Mouse (Mus musculus): Measurements from ENCODE around the gene Opa3. TPM values are rescaled to one million over a fixed set of nuclear protein-coding genes. Genes with fewer than 3 reads are reported as not detected.

Opa3 gene
- polyA plus RNA-seq, 1 experiment from 2014 or later = 38.0 TPM

DNA sequence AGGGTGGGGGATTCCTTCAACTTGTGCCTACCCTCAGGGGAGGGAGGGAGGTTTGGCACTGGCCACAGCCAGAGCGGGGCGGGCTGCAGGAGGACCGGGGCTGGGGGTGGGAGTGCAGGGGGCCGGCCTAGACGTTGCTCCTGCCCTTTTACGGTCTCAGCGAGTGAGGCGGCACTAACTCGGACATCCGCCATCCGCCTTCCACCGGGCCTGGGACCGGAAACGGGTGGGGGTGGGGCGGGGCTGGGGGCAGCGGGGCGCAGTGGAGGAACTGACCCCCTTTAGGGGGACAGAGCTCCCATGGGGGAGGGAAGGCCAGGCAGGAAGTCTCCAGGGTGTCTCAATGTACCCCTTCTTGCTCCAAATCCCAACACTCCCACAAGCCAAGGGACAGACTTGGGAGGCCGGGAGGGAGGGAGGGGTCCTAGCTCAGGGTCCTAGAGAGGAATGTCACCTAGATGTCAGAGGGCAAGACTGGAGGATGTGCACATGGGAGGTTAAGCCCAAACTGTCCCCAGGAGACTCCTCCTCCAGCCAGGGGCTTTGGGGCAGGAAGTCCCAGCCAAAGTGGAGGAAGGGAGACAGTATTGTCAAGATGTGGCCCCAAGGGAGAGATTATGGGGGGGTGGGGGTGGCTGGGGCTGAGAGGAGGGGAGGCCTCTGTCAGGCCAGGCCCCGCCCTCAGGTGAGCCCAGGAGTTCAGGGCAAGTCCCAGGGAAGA is 41.7 kb downstream of the Opa3 start:
- H3K36me3 ChIP-seq (ENCODE audit: insufficient read depth) = peaks cover 25% of the 10 kb centered on the region
- H3K9ac ChIP-seq = peak overlapping the region; percentile 88
- TF ChIP-seq CTCF (IDR thresholded peaks at IDR 0.05; ENCODE audit: low read depth) = no peak
- H3K4me3 ChIP-seq (ENCODE audit: low read depth, low read length) = peak overlapping the region; percentile 99
- WGBS = under 1% methylated on average over 19 of the region's 19 CpGs
- H3K9me3 ChIP-seq (ENCODE audit: low read depth, low read length) = no peaks in the 10 kb centered on the region
- H3K27me3 ChIP-seq (ENCODE audit: insufficient read depth, low read length) = no peaks in the 10 kb centered on the region
- peak overlapping the region; percentile 74 for H3K4me2 ChIP-seq
- H3K27ac ChIP-seq (ENCODE audit: low read depth) = peak overlapping the region; percentile 94
- 0 out of 2 replicates have a peak, but pooled peaks cover 9% of the 10 kb centered on the region for H3K4me1 ChIP-seq (ENCODE audit: insufficient read depth)
- ATAC-seq (ENCODE audit: insufficient read depth) (peak; percentile 75), DNase-seq (peak; percentile 86)

DNA sequence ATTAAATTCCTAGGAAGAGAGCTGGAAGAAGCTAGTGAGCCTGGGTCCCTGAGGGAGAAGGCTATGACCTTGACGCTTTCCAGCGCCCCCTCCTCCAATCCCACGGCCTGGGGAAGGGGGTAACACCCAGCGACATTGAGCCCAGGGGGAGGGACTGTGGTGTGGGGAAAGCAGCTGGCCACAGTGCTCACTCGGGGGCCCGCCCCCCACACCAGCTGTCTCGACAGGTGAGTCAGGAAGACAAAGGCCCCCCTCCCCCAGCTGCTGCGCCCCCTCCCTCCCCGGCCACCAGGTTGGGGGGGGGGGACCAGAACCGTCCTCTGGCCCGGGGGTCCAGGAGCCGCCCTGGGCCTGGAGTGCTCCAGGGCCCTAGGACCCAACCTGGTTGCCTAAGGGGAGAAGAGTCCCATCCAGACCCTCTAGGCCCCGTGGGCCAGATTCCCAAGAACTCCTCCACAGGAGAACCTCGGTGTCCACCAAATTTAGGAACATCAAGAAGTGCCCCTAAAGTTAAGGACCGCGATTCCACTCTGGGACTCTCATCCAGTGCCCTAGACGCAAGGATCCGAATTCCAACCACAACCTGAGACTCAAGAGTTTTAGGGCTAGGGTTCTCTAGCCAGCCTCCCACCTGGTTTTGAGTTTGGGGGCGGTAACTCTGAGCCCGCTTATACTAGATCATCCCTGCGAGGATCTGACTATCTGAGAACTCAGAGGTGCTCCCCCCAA is 42.5 kb downstream of the Opa3 start:
- under 1% methylated on average over 17 of the region's 21 CpGs for WGBS
- H3K4me3 ChIP-seq (ENCODE audit: low read depth, low read length) = peak overlapping the region; percentile 99
- H3K4me1 ChIP-seq (ENCODE audit: insufficient read depth) = 0 out of 2 replicates have a peak, but pooled peaks cover 9% of the 10 kb centered on the region
- H3K27me3 ChIP-seq (ENCODE audit: insufficient read depth, low read length) = no peaks in the 10 kb centered on the region
- H3K4me2 ChIP-seq = peak overlapping the region; percentile 74
- peak overlapping the region; percentile 88 for H3K9ac ChIP-seq
- no peaks in the 10 kb centered on the region for H3K9me3 ChIP-seq (ENCODE audit: low read depth, low read length)
- peak; percentile 39 for DNase-seq
- peak overlapping the region; percentile 94 for H3K27ac ChIP-seq (ENCODE audit: low read depth)
- no peak for TF ChIP-seq CTCF (IDR thresholded peaks at IDR 0.05; ENCODE audit: low read depth)
- peaks cover 21% of the 10 kb centered on the region for H3K36me3 ChIP-seq (ENCODE audit: insufficient read depth)
- no peak for ATAC-seq (ENCODE audit: insufficient read depth)

DNA sequence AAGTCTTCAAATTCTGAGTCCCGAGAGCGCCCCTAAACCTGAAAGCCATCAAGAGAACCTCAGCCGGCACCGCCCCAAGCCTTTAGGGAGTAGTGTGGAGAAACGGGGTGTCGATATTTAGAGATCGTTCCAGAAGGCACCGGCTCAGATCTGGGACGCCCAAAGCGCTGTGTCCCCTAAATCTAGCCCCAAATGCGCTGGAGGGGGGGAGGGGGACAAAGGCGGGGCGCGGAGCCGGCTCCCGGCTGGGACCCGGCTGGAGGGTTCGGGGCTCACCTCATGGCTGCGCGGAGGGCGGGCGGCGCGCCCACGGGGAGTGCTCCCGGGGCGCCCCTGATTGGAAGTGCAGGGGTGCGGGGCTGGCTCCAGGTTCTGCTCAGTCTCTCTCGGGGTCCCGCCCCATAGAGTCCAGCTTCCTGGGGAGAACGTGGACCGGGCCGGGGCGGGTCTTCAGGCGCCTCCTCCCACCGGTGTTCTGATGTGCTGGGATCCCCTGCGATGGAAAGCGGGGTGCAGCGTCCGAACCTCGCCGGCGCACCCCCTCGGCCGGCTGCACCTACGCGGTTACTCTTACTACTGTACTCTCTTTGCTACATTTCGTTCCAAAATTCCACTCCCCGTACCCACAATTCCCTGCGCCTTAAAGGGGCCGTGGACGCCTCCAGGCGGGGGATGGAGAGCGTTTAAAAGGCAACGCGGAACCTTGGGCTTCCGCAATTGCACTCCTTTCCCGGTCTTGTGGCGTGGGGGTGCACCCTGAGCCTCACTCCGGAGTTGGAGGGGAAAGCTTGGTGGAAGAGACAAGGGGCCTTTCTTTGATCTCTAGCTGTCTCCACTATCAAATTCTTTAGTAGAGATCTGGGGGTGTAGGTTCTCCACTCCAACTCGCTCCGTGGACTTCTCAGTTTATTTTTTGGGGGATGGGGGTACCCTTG is 43.4 kb downstream of the Opa3 start, which contains the start of gene Vasp:
Vasp (minus strand) TSS at position 580 of the 935 bp plus-strand sequence.
- peak; percentile 95 for DNase-seq
- peak within 1 kb of the TSS; percentile 88 for H3K9ac ChIP-seq
- under 1% methylated on average over 62 of the region's 62 CpGs for WGBS
- H3K4me2 ChIP-seq = peak within 1 kb of the TSS; percentile 74
- 0 out of 2 replicates have a peak, but pooled peaks cover 9% of the 10 kb centered on the region for H3K4me1 ChIP-seq (ENCODE audit: insufficient read depth)
- no peaks in the 10 kb centered on the region for H3K9me3 ChIP-seq (ENCODE audit: low read depth, low read length)
- H3K4me3 ChIP-seq (ENCODE audit: low read depth, low read length) = peak within 1 kb of the TSS; percentile 99
- H3K27ac ChIP-seq (ENCODE audit: low read depth) = peak within 1 kb of the TSS; percentile 94
- peak; percentile 62 for ATAC-seq (ENCODE audit: insufficient read depth)
- H3K27me3 ChIP-seq (ENCODE audit: insufficient read depth, low read length) = no peaks in the 10 kb centered on the region
- peak; percentile 20; the same call in 1 of the 2 replicates for TF ChIP-seq CTCF (IDR thresholded peaks at IDR 0.05; ENCODE audit: low read depth)
- H3K36me3 ChIP-seq (ENCODE audit: insufficient read depth) = peaks cover 13% of the 10 kb centered on the region

DNA sequence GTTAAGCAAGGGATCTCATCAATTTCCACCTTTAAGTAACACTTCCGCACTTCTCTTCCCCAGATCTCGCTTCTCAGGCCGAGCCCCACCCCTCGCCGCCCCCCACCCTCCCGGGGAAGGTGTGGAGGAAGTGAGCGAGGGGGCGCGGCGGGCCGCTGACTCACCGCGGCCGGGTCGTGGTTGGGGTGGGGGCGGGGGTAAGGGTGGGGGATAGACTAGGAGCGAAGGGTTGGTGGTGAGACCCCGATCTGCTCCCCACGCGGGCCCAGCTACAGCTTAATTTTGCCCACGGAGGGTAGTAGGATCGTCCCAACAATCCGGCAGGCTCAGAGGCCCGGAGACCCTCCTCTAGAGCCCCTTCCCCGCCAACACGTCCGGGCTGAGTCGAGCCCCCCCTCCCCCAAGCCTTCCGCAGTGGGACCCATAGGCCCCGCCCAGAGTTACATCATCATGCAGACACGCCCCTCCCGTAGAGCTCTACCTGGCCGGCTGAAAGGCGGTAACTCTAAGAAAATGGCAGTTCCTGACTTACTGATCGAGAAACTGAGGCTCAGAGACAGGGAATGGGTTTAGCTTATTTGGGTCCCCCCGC is 44.1 kb downstream of the Opa3 start:
- WGBS = under 1% methylated on average over 36 of the region's 36 CpGs
- H3K36me3 ChIP-seq (ENCODE audit: insufficient read depth) = peaks cover 11% of the 10 kb centered on the region

DNA sequence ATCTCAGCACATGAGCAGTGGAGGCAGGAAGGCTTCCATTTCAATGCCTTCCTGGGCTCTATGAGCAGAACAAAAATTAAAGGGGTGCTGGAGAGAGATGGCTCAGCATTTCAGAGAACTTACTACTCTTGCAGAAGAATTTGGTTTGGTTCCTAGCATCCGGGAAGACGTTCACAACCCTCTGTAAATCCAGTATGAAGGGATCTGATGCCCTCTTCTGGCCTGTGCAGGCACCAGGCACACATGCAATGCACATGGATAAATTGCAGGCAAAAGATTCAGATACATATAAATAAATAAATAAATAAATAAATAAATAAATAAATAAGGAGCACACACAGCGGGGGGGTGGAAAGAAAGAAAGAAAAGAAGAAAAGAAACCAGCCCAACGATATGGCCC is 48.1 kb downstream of the Opa3 start:
- ATAC-seq (ENCODE audit: insufficient read depth) = no peak
- TF ChIP-seq CTCF (IDR thresholded peaks at IDR 0.05; ENCODE audit: low read depth) = peak; percentile 37; the same call in 1 of the 2 replicates
- H3K27me3 ChIP-seq (ENCODE audit: insufficient read depth, low read length) = peaks cover 37% of the 10 kb centered on the region

More for the DNA sequence above, 44.1 kb downstream of the Opa3 start:
- DNase-seq (peak; percentile 88), ATAC-seq (ENCODE audit: insufficient read depth) (peak; percentile 42)
- Histone ChIP-seq H3K9me3 (ENCODE audit: low read depth, low read length) (no peaks in the 10 kb centered on the region), H3K4me3 (ENCODE audit: low read depth, low read length) (peak overlapping the region; percentile 99), H3K9ac (peak overlapping the region; percentile 88), H3K4me1 (ENCODE audit: insufficient read depth) (0 out of 2 replicates have a peak, but pooled peaks cover 3% of the 10 kb centered on the region), H3K27ac (ENCODE audit: low read depth) (peak overlapping the region; percentile 94), H3K4me2 (peak overlapping the region; percentile 74), H3K27me3 (ENCODE audit: insufficient read depth, low read length) (no peaks in the 10 kb centered on the region)
- TF ChIP-seq CTCF (IDR thresholded peaks at IDR 0.05; ENCODE audit: low read depth) = no peak

DNA sequence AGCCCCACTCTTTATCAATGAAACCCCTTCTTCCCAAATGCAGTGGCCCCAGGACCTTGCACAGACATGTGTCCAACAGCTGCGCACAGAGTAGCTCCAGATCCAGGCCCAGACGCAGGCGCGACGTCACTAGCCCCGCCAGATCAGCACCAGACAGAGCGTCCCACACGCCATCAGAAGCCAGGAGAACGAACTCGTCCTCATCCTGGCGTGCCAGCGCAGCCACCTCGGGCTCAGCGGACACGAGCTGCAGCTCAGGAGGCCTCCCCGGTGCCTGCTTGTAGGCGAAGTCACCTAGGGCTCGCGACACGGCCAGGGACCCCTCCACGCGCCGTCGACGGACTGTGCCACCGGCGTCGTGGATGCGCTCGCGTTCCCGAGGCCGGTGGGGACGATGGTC is 50.9 kb downstream of the Opa3 start:
- H3K27ac ChIP-seq (ENCODE audit: low read depth) = no peak overlapping the region
- no peaks in the 10 kb centered on the region for H3K9me3 ChIP-seq (ENCODE audit: low read depth, low read length)
- no peak for TF ChIP-seq CTCF (IDR thresholded peaks at IDR 0.05; ENCODE audit: low read depth)
- H3K9ac ChIP-seq = no peak overlapping the region
- peak overlapping the region; percentile 27; the same call in 1 of the 2 replicates for H3K4me3 ChIP-seq (ENCODE audit: low read depth, low read length)
- H3K36me3 ChIP-seq (ENCODE audit: insufficient read depth) = no peaks in the 10 kb centered on the region
- 3% methylated on average over 34 of the region's 34 CpGs for WGBS
- H3K4me1 ChIP-seq (ENCODE audit: insufficient read depth) = no peaks in the 10 kb centered on the region; the same call in 1 of the 2 replicates
- DNase-seq (no peak), ATAC-seq (ENCODE audit: insufficient read depth) (no peak)
- H3K27me3 ChIP-seq (ENCODE audit: insufficient read depth, low read length) = peaks cover 49% of the 10 kb centered on the region
- H3K4me2 ChIP-seq = peak overlapping the region; percentile 45

More for the DNA sequence above, 48.1 kb downstream of the Opa3 start:
- no peaks in the 10 kb centered on the region for H3K36me3 ChIP-seq (ENCODE audit: insufficient read depth)
- no peak overlapping the region for H3K27ac ChIP-seq (ENCODE audit: low read depth)
- H3K9ac ChIP-seq = no peak overlapping the region
- no peak overlapping the region for H3K4me2 ChIP-seq
- no peak overlapping the region for H3K4me3 ChIP-seq (ENCODE audit: low read depth, low read length)
- H3K9me3 ChIP-seq (ENCODE audit: low read depth, low read length) = no peaks in the 10 kb centered on the region
- 49% methylated on average over 4 of the region's 4 CpGs for WGBS
- peak; percentile 18 for DNase-seq
- H3K4me1 ChIP-seq (ENCODE audit: insufficient read depth) = no peaks in the 10 kb centered on the region
